Mouse (Mus musculus): Measurements from ENCODE around the gene Lmnb2. TPM values are rescaled to one million over a fixed set of nuclear protein-coding genes. Genes with fewer than 3 reads are reported as not detected.

The Lmnb2 gene
- polyA plus RNA-seq, 1 experiment = 11.0 TPM

- 96% methylated on average over 22 of the region's 22 CpGs for WGBS
- no peak overlapping the region for H3K27ac ChIP-seq (ENCODE audit: insufficient read depth, low read length)
- H3K27me3 ChIP-seq (ENCODE audit: control insufficient read depth, insufficient read depth, low read length) = no peaks in the 10 kb centered on the region
- no peaks in the 10 kb centered on the region; the same call in 1 of the 2 replicates for H3K4me1 ChIP-seq (ENCODE audit: control insufficient read depth, insufficient read depth, insufficient read length)
- no peak for TF ChIP-seq CTCF (IDR thresholded peaks at IDR 0.05; ENCODE audit: extremely low read depth, insufficient read depth, insufficient read length, insufficient replicate concordance)
- TF ChIP-seq POLR2A (IDR thresholded peaks at IDR 0.05; ENCODE audit: low read depth, low read length) = no peak
- no peak overlapping the region for H3K4me3 ChIP-seq (ENCODE audit: extremely low read depth, insufficient read depth, insufficient read length)
- no peak for DNase-seq (ENCODE audit: low read depth in 1 of 2, low spot score in 2 of 2)
- H3K36me3 ChIP-seq (ENCODE audit: control insufficient read depth, insufficient read depth, low read length) = peaks cover 4% of the 10 kb centered on the region; the same call in 1 of the 2 replicates
Observed at GRCm38 (mm10) chr10:80909375-80910162, 8.5 kb downstream of the Lmnb2 start.

- WGBS = 97% methylated on average over 11 of the region's 11 CpGs
- no peak for TF ChIP-seq POLR2A (IDR thresholded peaks at IDR 0.05; ENCODE audit: low read depth, low read length)
- TF ChIP-seq CTCF (IDR thresholded peaks at IDR 0.05; ENCODE audit: extremely low read depth, insufficient read depth, insufficient read length, insufficient replicate concordance) = no peak
- H3K36me3 ChIP-seq (ENCODE audit: control insufficient read depth, insufficient read depth, low read length) = peaks cover 7% of the 10 kb centered on the region
- peaks cover 4% of the 10 kb centered on the region for H3K4me1 ChIP-seq (ENCODE audit: control insufficient read depth, insufficient read depth, insufficient read length)
- no peaks in the 10 kb centered on the region for H3K27me3 ChIP-seq (ENCODE audit: control insufficient read depth, insufficient read depth, low read length)
- no peak for DNase-seq (ENCODE audit: low read depth in 1 of 2, low spot score in 2 of 2)
- H3K27ac ChIP-seq (ENCODE audit: insufficient read depth, low read length) = no peak overlapping the region
- no peak overlapping the region for H3K4me3 ChIP-seq (ENCODE audit: extremely low read depth, insufficient read depth, insufficient read length)
Observed at GRCm38 (mm10) chr10:80904709-80905108, 13.3 kb downstream of the Lmnb2 start.

- Histone ChIP-seq H3K36me3 (ENCODE audit: control insufficient read depth, insufficient read depth, low read length) (peaks cover 7% of the 10 kb centered on the region), H3K4me1 (ENCODE audit: control insufficient read depth, insufficient read depth, insufficient read length) (peaks cover 6% of the 10 kb centered on the region), H3K4me3 (ENCODE audit: extremely low read depth, insufficient read depth, insufficient read length) (no peak overlapping the region), H3K27me3 (ENCODE audit: control insufficient read depth, insufficient read depth, low read length) (no peaks in the 10 kb centered on the region), H3K27ac (ENCODE audit: insufficient read depth, low read length) (no peak overlapping the region)
- no peak for DNase-seq (ENCODE audit: low read depth in 1 of 2, low spot score in 2 of 2)
- WGBS = 93% methylated on average over 28 of the region's 28 CpGs
- TF ChIP-seq POLR2A (IDR thresholded peaks at IDR 0.05; ENCODE audit: low read depth, low read length) (no peak), CTCF (IDR thresholded peaks at IDR 0.05; ENCODE audit: extremely low read depth, insufficient read depth, insufficient read length, insufficient replicate concordance) (no peak)
Observed at GRCm38 (mm10) chr10:80904004-80904693, 13.9 kb downstream of the Lmnb2 start.

GRCm38 (mm10) chr10:80903282-80903681, 14.8 kb downstream of the Lmnb2 start:
- Histone ChIP-seq H3K4me1 (ENCODE audit: control insufficient read depth, insufficient read depth, insufficient read length) (peaks cover 6% of the 10 kb centered on the region), H3K36me3 (ENCODE audit: control insufficient read depth, insufficient read depth, low read length) (peaks cover 7% of the 10 kb centered on the region), H3K27ac (ENCODE audit: insufficient read depth, low read length) (no peak overlapping the region), H3K27me3 (ENCODE audit: control insufficient read depth, insufficient read depth, low read length) (no peaks in the 10 kb centered on the region), H3K4me3 (ENCODE audit: extremely low read depth, insufficient read depth, insufficient read length) (no peak overlapping the region)
- TF ChIP-seq POLR2A (IDR thresholded peaks at IDR 0.05; ENCODE audit: low read depth, low read length) (no peak), CTCF (IDR thresholded peaks at IDR 0.05; ENCODE audit: extremely low read depth, insufficient read depth, insufficient read length, insufficient replicate concordance) (no peak)
- 94% methylated on average over 10 of the region's 10 CpGs for WGBS
- no peak for DNase-seq (ENCODE audit: low read depth in 1 of 2, low spot score in 2 of 2)

GRCm38 (mm10) chr10:80902273-80902940, 15.6 kb downstream of the Lmnb2 start:
- Histone ChIP-seq H3K36me3 (ENCODE audit: control insufficient read depth, insufficient read depth, low read length) (peaks cover 11% of the 10 kb centered on the region), H3K4me1 (ENCODE audit: control insufficient read depth, insufficient read depth, insufficient read length) (peaks cover 6% of the 10 kb centered on the region), H3K27ac (ENCODE audit: insufficient read depth, low read length) (no peak overlapping the region), H3K4me3 (ENCODE audit: extremely low read depth, insufficient read depth, insufficient read length) (no peak overlapping the region), H3K27me3 (ENCODE audit: control insufficient read depth, insufficient read depth, low read length) (no peaks in the 10 kb centered on the region)
- TF ChIP-seq POLR2A (IDR thresholded peaks at IDR 0.05; ENCODE audit: low read depth, low read length) (no peak), CTCF (IDR thresholded peaks at IDR 0.05; ENCODE audit: extremely low read depth, insufficient read depth, insufficient read length, insufficient replicate concordance) (no peak)
- DNase-seq (ENCODE audit: low read depth in 1 of 2, low spot score in 2 of 2) = no peak
- WGBS = 92% methylated on average over 9 of the region's 9 CpGs

GRCm38 (mm10) chr10:80901409-80902272, 16.4 kb downstream of the Lmnb2 start:
- peaks cover 6% of the 10 kb centered on the region for H3K4me1 ChIP-seq (ENCODE audit: control insufficient read depth, insufficient read depth, insufficient read length)
- peaks cover 9% of the 10 kb centered on the region for H3K36me3 ChIP-seq (ENCODE audit: control insufficient read depth, insufficient read depth, low read length)
- WGBS = 92% methylated on average over 19 of the region's 19 CpGs
- DNase-seq (ENCODE audit: low read depth in 1 of 2, low spot score in 2 of 2) = no peak
- H3K27me3 ChIP-seq (ENCODE audit: control insufficient read depth, insufficient read depth, low read length) = no peaks in the 10 kb centered on the region
- H3K4me3 ChIP-seq (ENCODE audit: extremely low read depth, insufficient read depth, insufficient read length) = no peak overlapping the region
- 0 out of 2 replicates have a peak overlapping the region, but pooled peaks have one; percentile 16 for H3K27ac ChIP-seq (ENCODE audit: insufficient read depth, low read length)
- TF ChIP-seq POLR2A (IDR thresholded peaks at IDR 0.05; ENCODE audit: low read depth, low read length) (no peak), CTCF (IDR thresholded peaks at IDR 0.05; ENCODE audit: extremely low read depth, insufficient read depth, insufficient read length, insufficient replicate concordance) (no peak)
